Mouse (Mus musculus): Measurements from ENCODE around the gene Vars. TPM values are rescaled to one million over a fixed set of nuclear protein-coding genes. Genes with fewer than 3 reads are reported as not detected.
"Not testable (repeated sequence)": the region's sequence is repeated elsewhere in the genome, so short reads cannot be mapped to it uniquely, and the experiment has no call there.

The Vars gene
- polyA plus RNA-seq, 1 experiment from 2014 or later: 51.6 TPM

GRCm38 (mm10) chr17:34981690-34982180, 19.1 kb upstream of the Vars start, which contains the start of gene Lsm2:
Gene Lsm2 (plus strand): TSS chr17:34981862.
- Histone ChIP-seq H3K9me3 (ENCODE audit: control insufficient read depth, low read length) (no peaks in the 10 kb centered on the region), H3K27ac (peak within 1 kb of the TSS; percentile 96), H3K9ac (peak within 1 kb of the TSS; percentile 78), H3K4me1 (replicated peaks; ENCODE audit: control insufficient read depth, insufficient read depth, low read length) (peaks cover 14% of the 10 kb centered on the region), H3K36me3 (replicated peaks; ENCODE audit: control insufficient read depth, insufficient read depth) (peaks cover 18% of the 10 kb centered on the region), H3K4me2 (replicated peaks) (peak within 1 kb of the TSS; percentile 96), H3K4me3 (replicated peaks; ENCODE audit: low read length) (peak within 1 kb of the TSS; percentile 65), H3K27me3 (ENCODE audit: control insufficient read depth, insufficient read depth, low read length) (no peaks in the 10 kb centered on the region)
- DNase-seq (ENCODE audit: low spot score) (peak; percentile 89), ATAC-seq (ENCODE audit: low FRiP score) (peak; percentile 94)
- WGBS: under 1% methylated on average over 58 of the region's 58 CpGs

DNA sequence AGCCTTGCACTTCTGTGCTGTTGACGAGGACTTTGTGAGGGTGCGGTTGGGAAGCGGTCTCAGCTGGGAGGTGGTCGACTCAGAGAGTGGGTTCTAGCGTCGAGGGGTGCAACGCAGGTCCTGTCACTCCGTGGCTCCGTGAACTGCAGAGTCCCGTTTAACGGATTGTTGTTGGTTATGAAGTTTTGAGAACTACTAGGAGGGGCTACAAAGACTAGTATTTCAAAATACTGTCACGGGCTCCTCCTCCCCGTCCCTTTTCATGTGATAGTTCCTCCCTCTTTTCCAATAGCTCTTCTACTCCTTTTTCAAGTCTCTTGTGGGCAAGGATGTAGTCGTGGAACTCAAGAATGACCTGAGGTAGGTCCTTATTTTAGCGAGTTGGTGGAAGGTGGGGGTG, 18.5 kb upstream of the Vars start:
- peak overlapping the region; percentile 96 for H3K4me2 ChIP-seq (replicated peaks)
- under 1% methylated on average over 15 of the region's 15 CpGs for WGBS
- H3K27ac ChIP-seq: peak overlapping the region; percentile 96; the same call in 1 of the 2 replicates
- ATAC-seq (ENCODE audit: low FRiP score) (peak; percentile 24; the same call in 1 of the 2 replicates), DNase-seq (ENCODE audit: low spot score) (no peak)
- H3K4me1 ChIP-seq (replicated peaks; ENCODE audit: control insufficient read depth, insufficient read depth, low read length): peaks cover 14% of the 10 kb centered on the region
- peaks cover 19% of the 10 kb centered on the region for H3K36me3 ChIP-seq (replicated peaks; ENCODE audit: control insufficient read depth, insufficient read depth)
- H3K9me3 ChIP-seq (ENCODE audit: control insufficient read depth, low read length): no peaks in the 10 kb centered on the region
- no peaks in the 10 kb centered on the region for H3K27me3 ChIP-seq (ENCODE audit: control insufficient read depth, insufficient read depth, low read length)
- H3K4me3 ChIP-seq (replicated peaks; ENCODE audit: low read length): peak overlapping the region; percentile 65
- H3K9ac ChIP-seq: peak overlapping the region; percentile 78

- peak; percentile 58 for DNase-seq (ENCODE audit: low spot score)
- no peaks in the 10 kb centered on the region for H3K9me3 ChIP-seq (ENCODE audit: control insufficient read depth, low read length)
- H3K9ac ChIP-seq: no peak overlapping the region
- 69% methylated on average over 2 of the region's 2 CpGs for WGBS
- H3K27ac ChIP-seq: no peak overlapping the region
- H3K4me3 ChIP-seq (replicated peaks; ENCODE audit: low read length): no peak overlapping the region
- no peak overlapping the region for H3K4me2 ChIP-seq (replicated peaks)
- H3K4me1 ChIP-seq (replicated peaks; ENCODE audit: control insufficient read depth, insufficient read depth, low read length): peaks cover 14% of the 10 kb centered on the region
- ATAC-seq (ENCODE audit: low FRiP score): no peak
- H3K27me3 ChIP-seq (ENCODE audit: control insufficient read depth, insufficient read depth, low read length): no peaks in the 10 kb centered on the region
- peaks cover 26% of the 10 kb centered on the region for H3K36me3 ChIP-seq (replicated peaks; ENCODE audit: control insufficient read depth, insufficient read depth)
These were observed 16.6 kb upstream of the Vars start for GRCm38 (mm10) chr17:34984218-34984617.

DNA sequence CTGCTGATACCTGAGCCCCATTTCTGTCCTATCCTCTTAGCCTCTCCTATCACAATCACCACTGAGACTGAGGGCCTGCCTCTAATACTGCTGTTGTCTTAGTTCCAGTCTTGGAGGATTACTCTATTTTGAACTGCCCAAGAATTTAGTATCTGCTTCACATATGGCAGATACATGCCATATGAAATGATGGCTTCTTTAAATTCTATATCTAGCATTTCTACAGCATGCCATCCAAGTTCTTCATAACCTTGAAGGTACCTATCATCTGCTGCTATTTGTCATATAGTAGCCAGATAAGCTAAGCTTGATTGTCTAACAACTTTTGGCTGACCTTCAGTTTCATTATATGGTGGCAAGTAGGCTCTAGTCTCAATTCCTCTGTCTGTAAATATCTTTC, 6.0 kb upstream of the Vars start:
- Histone ChIP-seq H3K4me3 (replicated peaks; ENCODE audit: low read length) (no peak overlapping the region), H3K4me1 (replicated peaks; ENCODE audit: control insufficient read depth, insufficient read depth, low read length) (no peaks in the 10 kb centered on the region), H3K9me3 (ENCODE audit: control insufficient read depth, low read length) (no peaks in the 10 kb centered on the region), H3K36me3 (replicated peaks; ENCODE audit: control insufficient read depth, insufficient read depth) (0 out of 2 replicates have a peak, but pooled peaks cover 5% of the 10 kb centered on the region), H3K4me2 (replicated peaks) (no peak overlapping the region), H3K27me3 (ENCODE audit: control insufficient read depth, insufficient read depth, low read length) (no peaks in the 10 kb centered on the region), H3K9ac (no peak overlapping the region), H3K27ac (no peak overlapping the region)
- DNase-seq (ENCODE audit: low spot score) (no peak), ATAC-seq (ENCODE audit: low FRiP score) (no peak)

GRCm38 (mm10) chr17:34995192-34995591, 5.6 kb upstream of the Vars start:
- not testable (repeated sequence) for H3K27ac ChIP-seq; H3K4me2 ChIP-seq (replicated peaks); H3K4me1 ChIP-seq (replicated peaks; ENCODE audit: control insufficient read depth, insufficient read depth, low read length); H3K27me3 ChIP-seq (ENCODE audit: control insufficient read depth, insufficient read depth, low read length); H3K9me3 ChIP-seq (ENCODE audit: control insufficient read depth, low read length); H3K4me3 ChIP-seq (replicated peaks; ENCODE audit: low read length); ATAC-seq (ENCODE audit: low FRiP score); H3K9ac ChIP-seq; DNase-seq (ENCODE audit: low spot score); H3K36me3 ChIP-seq (replicated peaks; ENCODE audit: control insufficient read depth, insufficient read depth)
- 89% methylated on average over 4 of the region's 4 CpGs for WGBS

DNA sequence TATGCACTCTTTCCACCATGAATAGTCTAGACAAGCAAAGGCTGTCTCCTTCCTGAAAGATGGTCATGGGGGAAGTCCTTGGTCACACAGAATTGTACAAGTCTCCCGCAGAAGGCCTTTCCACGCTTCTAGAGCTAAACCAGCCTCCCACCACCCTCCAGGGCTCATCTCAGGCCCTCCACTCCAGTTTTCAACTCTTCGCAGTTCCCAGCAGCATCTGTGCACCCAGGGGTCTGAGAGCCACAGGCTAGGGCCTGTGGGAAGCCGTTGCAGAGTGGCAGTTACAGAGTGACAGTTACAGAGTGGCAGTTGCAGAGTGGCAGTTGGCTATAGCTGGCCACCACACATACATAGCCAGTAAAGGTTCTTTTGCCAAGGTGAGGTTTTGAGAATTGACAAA, 4.9 kb upstream of the Vars start:
- not testable (repeated sequence) for H3K9ac ChIP-seq; ATAC-seq (ENCODE audit: low FRiP score)

DNA sequence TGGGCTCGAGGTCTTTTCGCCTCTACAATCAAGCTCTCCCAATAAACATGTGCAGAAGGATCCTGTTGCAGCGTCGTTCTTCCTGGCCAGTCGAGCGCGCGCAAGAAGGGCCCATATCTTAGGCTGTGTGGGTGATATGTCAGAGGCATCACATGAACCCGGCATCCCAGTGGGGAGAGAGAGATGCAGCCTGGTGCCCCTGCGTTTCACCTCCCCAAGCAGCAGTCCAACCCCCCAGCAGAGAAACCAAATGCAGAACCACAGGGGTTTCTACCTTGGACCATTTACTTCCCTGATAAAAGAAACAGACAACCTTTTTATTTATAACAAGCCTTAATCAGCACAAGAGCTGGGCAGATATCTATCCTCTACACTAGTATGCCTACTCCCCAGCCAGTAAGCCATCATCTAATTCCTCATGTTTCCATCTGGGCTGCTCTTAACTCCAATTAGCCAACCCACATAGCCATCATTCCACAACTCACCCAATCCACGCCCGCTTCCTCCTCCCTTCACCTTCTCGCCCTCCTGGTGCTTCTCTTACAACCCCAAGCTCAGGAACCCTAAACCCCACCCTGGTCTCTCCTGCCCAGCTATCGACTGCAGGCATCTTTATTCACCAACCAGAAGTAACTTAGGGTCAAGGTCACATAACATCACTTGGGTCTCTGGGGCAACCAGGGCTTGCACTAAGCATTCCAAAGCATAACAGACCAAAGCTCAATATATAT, 4.2 kb upstream of the Vars start:
- H3K4me2 ChIP-seq (replicated peaks): no peak overlapping the region
- DNase-seq (ENCODE audit: low spot score): no peak
- no peaks in the 10 kb centered on the region for H3K36me3 ChIP-seq (replicated peaks; ENCODE audit: control insufficient read depth, insufficient read depth)
- H3K4me1 ChIP-seq (replicated peaks; ENCODE audit: control insufficient read depth, insufficient read depth, low read length): no peaks in the 10 kb centered on the region
- WGBS: 90% methylated on average over 12 of the region's 14 CpGs
- H3K27me3 ChIP-seq (ENCODE audit: control insufficient read depth, insufficient read depth, low read length): no peaks in the 10 kb centered on the region
- H3K9ac ChIP-seq: no peak overlapping the region
- no peak for ATAC-seq (ENCODE audit: low FRiP score)
- no peak overlapping the region for H3K4me3 ChIP-seq (replicated peaks; ENCODE audit: low read length)
- H3K9me3 ChIP-seq (ENCODE audit: control insufficient read depth, low read length): no peaks in the 10 kb centered on the region
- no peak overlapping the region for H3K27ac ChIP-seq

More for the DNA sequence above, 4.9 kb upstream of the Vars start:
- H3K27ac ChIP-seq; H3K36me3 ChIP-seq (replicated peaks; ENCODE audit: control insufficient read depth, insufficient read depth); H3K4me1 ChIP-seq (replicated peaks; ENCODE audit: control insufficient read depth, insufficient read depth, low read length); H3K9me3 ChIP-seq (ENCODE audit: control insufficient read depth, low read length); H3K4me3 ChIP-seq (replicated peaks; ENCODE audit: low read length); DNase-seq (ENCODE audit: low spot score); H3K4me2 ChIP-seq (replicated peaks); H3K27me3 ChIP-seq (ENCODE audit: control insufficient read depth, insufficient read depth, low read length): not testable (repeated sequence)
- 97% methylated on average over 4 of the region's 4 CpGs for whole genome bisulfite sequencing

DNA sequence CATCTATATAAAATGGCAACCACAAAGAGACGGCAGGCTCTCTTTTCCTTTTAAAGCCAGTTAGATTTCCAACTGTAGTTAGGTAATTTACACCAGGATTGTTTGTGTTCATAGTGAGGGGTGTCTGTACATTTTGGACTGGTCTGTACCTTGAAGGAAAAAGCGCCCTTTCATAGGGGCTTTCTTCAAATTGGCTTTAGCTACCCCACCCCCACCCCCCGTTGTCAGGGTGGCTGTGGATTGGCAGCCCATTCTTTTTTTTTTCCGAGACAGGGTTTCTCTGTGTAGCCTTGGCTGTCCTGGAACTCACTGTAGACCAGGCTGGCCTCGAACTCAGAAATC, 3.7 kb upstream of the Vars start:
- Histone ChIP-seq H3K4me2 (replicated peaks) (no peak overlapping the region), H3K4me3 (replicated peaks; ENCODE audit: low read length) (no peak overlapping the region), H3K27me3 (ENCODE audit: control insufficient read depth, insufficient read depth, low read length) (no peaks in the 10 kb centered on the region), H3K27ac (no peak overlapping the region), H3K4me1 (replicated peaks; ENCODE audit: control insufficient read depth, insufficient read depth, low read length) (peaks cover 4% of the 10 kb centered on the region; the same call in 1 of the 2 replicates), H3K9ac (no peak overlapping the region), H3K36me3 (replicated peaks; ENCODE audit: control insufficient read depth, insufficient read depth) (no peaks in the 10 kb centered on the region), H3K9me3 (ENCODE audit: control insufficient read depth, low read length) (no peaks in the 10 kb centered on the region)
- DNase-seq (ENCODE audit: low spot score) (no peak), ATAC-seq (ENCODE audit: low FRiP score) (no peak)
- 85% methylated on average over 5 of the region's 5 CpGs for WGBS

GRCm38 (mm10) chr17:34998526-34999430, 2.0 kb upstream of the Vars start:
- H3K36me3 ChIP-seq (replicated peaks; ENCODE audit: control insufficient read depth, insufficient read depth): no peaks in the 10 kb centered on the region
- 94% methylated on average over 15 of the region's 15 CpGs for WGBS
- no peak overlapping the region for H3K4me3 ChIP-seq (replicated peaks; ENCODE audit: low read length)
- no peak overlapping the region for H3K27ac ChIP-seq
- H3K9me3 ChIP-seq (ENCODE audit: control insufficient read depth, low read length): no peaks in the 10 kb centered on the region
- H3K4me2 ChIP-seq (replicated peaks): no peak overlapping the region
- no peaks in the 10 kb centered on the region for H3K27me3 ChIP-seq (ENCODE audit: control insufficient read depth, insufficient read depth, low read length)
- peaks cover 17% of the 10 kb centered on the region for H3K4me1 ChIP-seq (replicated peaks; ENCODE audit: control insufficient read depth, insufficient read depth, low read length)
- ATAC-seq (ENCODE audit: low FRiP score): no peak
- no peak overlapping the region for H3K9ac ChIP-seq
- DNase-seq (ENCODE audit: low spot score): no peak
